Mouse (Mus musculus) midbrain, embryonic 14.5 days (tissue): ENCODE data around the gene Ptprm. TPM values are rescaled to one million over a fixed set of nuclear protein-coding genes. Genes with fewer than 3 reads are reported as not detected.

Source experiments
- ATAC-seq: fragments of 200-750 bp; cut with Nextera tagmentation; 2 replicates; pipeline ENCODE4 v1.8.0; 2017; ENCODE audit warnings: moderate number of reproducible peaks, moderate library complexity; ENCODE audit not compliant: low FRiP score, low TSS enrichment
- DNase-seq: peaks from one replicate; pipeline ENCODE4 v3.0.0-alpha.2; 2015
- H3K27ac ChIP-seq: fragments of 300-500 bp; sonication (generic); replicated peaks from 2 replicates; pipeline ENCODE4 v1.5.1; 2014; ENCODE audit warnings: mild to moderate bottlenecking, low read depth, low read length, moderate library complexity
- H3K27me3 ChIP-seq: fragments of 300-500 bp; sonication (generic); 2 replicates; pipeline ENCODE4 v1.6.1; 2014; ENCODE audit warnings: low read length, control low read depth, mixed read lengths; ENCODE audit not compliant: control insufficient read depth, insufficient read depth
- H3K36me3 ChIP-seq: fragments of 300-500 bp; sonication (generic); 2 replicates; pipeline ENCODE4 v1.6.1; 2014; ENCODE audit warnings: low read length, control low read depth; ENCODE audit not compliant: control insufficient read depth, insufficient read depth
- H3K4me1 ChIP-seq: fragments of 300-500 bp; sonication (generic); 2 replicates; pipeline ENCODE4 v1.6.1; 2014; ENCODE audit warnings: mild to moderate bottlenecking, antibody characterized with exemption, low read length, control low read depth; ENCODE audit not compliant: control insufficient read depth, insufficient read depth
- H3K4me2 ChIP-seq: fragments of 300-500 bp; sonication (generic); 2 replicates; pipeline ENCODE4 v1.6.1; 2014; ENCODE audit warnings: mild to moderate bottlenecking, low read length, moderate library complexity
- H3K4me3 ChIP-seq: fragments of 300-500 bp; sonication (generic); replicated peaks from 2 replicates; pipeline ENCODE4 v1.5.1; 2014; ENCODE audit warnings: low read depth, low read length
- H3K9ac ChIP-seq: fragments of 300-500 bp; sonication (generic); replicated peaks from 2 replicates; pipeline ENCODE4 v1.6.1; 2014; ENCODE audit warnings: mild to moderate bottlenecking, low read length, moderate library complexity
- H3K9me3 ChIP-seq: fragments of 300-500 bp; sonication (generic); 2 replicates; pipeline ENCODE4 v1.6.1; 2016; ENCODE audit warnings: low read length, control low read depth, mixed read lengths; ENCODE audit not compliant: control insufficient read depth
- WGBS: fragments of 180-500 bp; shearing (Covaris S2); extraction: QIAGEN DNeasy Blood & Tissue Kit; methylation state at CpG from one replicate; pipeline ENCODE4 v1.1.7; 2014; 5-methylcytosine and 5-hydroxymethylcytosine counted together
- polyA plus RNA-seq: library from polyadenylated mRNA; unstranded; fragments of >200 nt; fragmentation: Nextera tagmentation; extraction: Ambion mirVana; gene quantifications from 2 replicates; pipeline ENCODE4 v1.2.1, GENCODE M21; 2014

Gene Ptprm
- polyA plus RNA-seq, 1 experiment from 2014 or later: 22.8 TPM

GRCm38 (mm10) chr17:67089611-67090010, 264.6 kb downstream of the Ptprm start:
- ATAC-seq: no peak
- DNase-seq: no peak

GRCm38 (mm10) chr17:67087585-67087984, 266.7 kb downstream of the Ptprm start:
- H3K9ac ChIP-seq: no peak overlapping the region
- no peaks in the 10 kb centered on the region for H3K4me1 ChIP-seq
- WGBS: 63% methylated on average over 5 of the region's 5 CpGs
- no peak overlapping the region for H3K4me2 ChIP-seq
- no peak for ATAC-seq
- H3K27me3 ChIP-seq: no peaks in the 10 kb centered on the region
- H3K4me3 ChIP-seq: no peak overlapping the region
- no peak overlapping the region for H3K27ac ChIP-seq
- H3K9me3 ChIP-seq: no peaks in the 10 kb centered on the region
- H3K36me3 ChIP-seq: no peaks in the 10 kb centered on the region
- no peak for DNase-seq

More at GRCm38 (mm10) chr17:67089611-67090010, 264.6 kb downstream of the Ptprm start:
- H3K27me3 ChIP-seq: no peaks in the 10 kb centered on the region
- no peaks in the 10 kb centered on the region for H3K4me1 ChIP-seq
- no peak overlapping the region for H3K9ac ChIP-seq
- WGBS: 90% methylated on average over 3 of the region's 3 CpGs
- no peaks in the 10 kb centered on the region for H3K36me3 ChIP-seq
- no peak overlapping the region for H3K27ac ChIP-seq
- H3K4me3 ChIP-seq: no peak overlapping the region
- no peak overlapping the region for H3K4me2 ChIP-seq
- H3K9me3 ChIP-seq: no peaks in the 10 kb centered on the region

- ATAC-seq (no peak), DNase-seq (no peak)
- no peak overlapping the region for H3K4me3 ChIP-seq
- H3K27me3 ChIP-seq: no peaks in the 10 kb centered on the region
- H3K36me3 ChIP-seq: no peaks in the 10 kb centered on the region
- 83% methylated on average over 2 of the region's 2 CpGs for WGBS
- H3K9ac ChIP-seq: no peak overlapping the region
- no peak overlapping the region for H3K4me2 ChIP-seq
- H3K4me1 ChIP-seq: no peaks in the 10 kb centered on the region
- H3K9me3 ChIP-seq: no peaks in the 10 kb centered on the region
- no peak overlapping the region for H3K27ac ChIP-seq
Measured at GRCm38 (mm10) chr17:67086811-67087210, 267.4 kb downstream of the Ptprm start.

- Histone ChIP-seq H3K9ac (no peak overlapping the region), H3K36me3 (no peaks in the 10 kb centered on the region), H3K4me1 (no peaks in the 10 kb centered on the region), H3K27ac (no peak overlapping the region), H3K4me2 (no peak overlapping the region), H3K4me3 (no peak overlapping the region), H3K9me3 (no peaks in the 10 kb centered on the region), H3K27me3 (no peaks in the 10 kb centered on the region)
- 39% methylated on average over 4 of the region's 4 CpGs for WGBS
- DNase-seq: peak; percentile 41
- no peak for ATAC-seq
Measured at GRCm38 (mm10) chr17:67084501-67084900, 269.8 kb downstream of the Ptprm start.

GRCm38 (mm10) chr17:67084093-67084492, 270.2 kb downstream of the Ptprm start:
- 72% methylated on average over 5 of the region's 5 CpGs for WGBS
- no peaks in the 10 kb centered on the region for H3K36me3 ChIP-seq

GRCm38 (mm10) chr17:67079570-67079969, 274.7 kb downstream of the Ptprm start:
- H3K27me3 ChIP-seq: no peaks in the 10 kb centered on the region
- no peak overlapping the region for H3K27ac ChIP-seq
- no peaks in the 10 kb centered on the region for H3K9me3 ChIP-seq
- DNase-seq: no peak
- H3K4me3 ChIP-seq: no peak overlapping the region
- H3K9ac ChIP-seq: no peak overlapping the region
- ATAC-seq: no peak
- WGBS: 82% methylated on average over 1 of the region's 1 CpGs
- no peaks in the 10 kb centered on the region for H3K4me1 ChIP-seq
- no peaks in the 10 kb centered on the region for H3K36me3 ChIP-seq
- H3K4me2 ChIP-seq: no peak overlapping the region

More at GRCm38 (mm10) chr17:67084093-67084492, 270.2 kb downstream of the Ptprm start:
- no peak overlapping the region for H3K4me2 ChIP-seq
- H3K4me1 ChIP-seq: no peaks in the 10 kb centered on the region
- H3K9ac ChIP-seq: no peak overlapping the region
- H3K27me3 ChIP-seq: no peaks in the 10 kb centered on the region
- H3K4me3 ChIP-seq: no peak overlapping the region
- no peaks in the 10 kb centered on the region for H3K9me3 ChIP-seq
- ATAC-seq (no peak), DNase-seq (no peak)
- H3K27ac ChIP-seq: no peak overlapping the region

- ATAC-seq: no peak
- no peak overlapping the region for H3K4me2 ChIP-seq
Measured at GRCm38 (mm10) chr17:67073580-67073979, 280.7 kb downstream of the Ptprm start.

GRCm38 (mm10) chr17:67073139-67073538, 281.1 kb downstream of the Ptprm start:
- H3K4me3 ChIP-seq: no peak overlapping the region
- 66% methylated on average over 6 of the region's 6 CpGs for WGBS
- no peaks in the 10 kb centered on the region for H3K9me3 ChIP-seq
- peak overlapping the region; percentile 42; the same call in 1 of the 2 replicates for H3K27ac ChIP-seq
- no peak overlapping the region for H3K4me2 ChIP-seq
- peaks cover 10% of the 10 kb centered on the region; the same call in 1 of the 2 replicates for H3K4me1 ChIP-seq
- peak; percentile 47 for DNase-seq
- H3K36me3 ChIP-seq: no peaks in the 10 kb centered on the region
- ATAC-seq: no peak
- no peaks in the 10 kb centered on the region for H3K27me3 ChIP-seq
- H3K9ac ChIP-seq: no peak overlapping the region

More at GRCm38 (mm10) chr17:67073580-67073979, 280.7 kb downstream of the Ptprm start:
- no peaks in the 10 kb centered on the region for H3K27me3 ChIP-seq
- H3K9ac ChIP-seq: no peak overlapping the region
- DNase-seq: no peak
- no peaks in the 10 kb centered on the region for H3K36me3 ChIP-seq
- WGBS: 44% methylated on average over 4 of the region's 4 CpGs
- peaks cover 10% of the 10 kb centered on the region; the same call in 1 of the 2 replicates for H3K4me1 ChIP-seq
- H3K9me3 ChIP-seq: no peaks in the 10 kb centered on the region
- H3K27ac ChIP-seq: peak overlapping the region; percentile 37; the same call in 1 of the 2 replicates
- H3K4me3 ChIP-seq: no peak overlapping the region

GRCm38 (mm10) chr17:67071231-67072009, 282.8 kb downstream of the Ptprm start:
- Histone ChIP-seq H3K9me3 (no peaks in the 10 kb centered on the region), H3K36me3 (no peaks in the 10 kb centered on the region), H3K27ac (no peak overlapping the region), H3K9ac (no peak overlapping the region), H3K4me3 (no peak overlapping the region), H3K27me3 (no peaks in the 10 kb centered on the region), H3K4me1 (peaks cover 10% of the 10 kb centered on the region; the same call in 1 of the 2 replicates), H3K4me2 (no peak overlapping the region)
- ATAC-seq: peak; percentile 55; the same call in 1 of the 2 replicates
- WGBS: 63% methylated on average over 7 of the region's 7 CpGs
- DNase-seq: peak; percentile 61
